Mouse (Mus musculus) megakaryocyte, embryonic 14.5 days (primary cell): ENCODE measurements around the gene Arhgdia. TPM values are rescaled to one million over a fixed set of nuclear protein-coding genes. Genes with fewer than 3 reads are reported as not detected.

Experiments used
- H3K27me3 ChIP-seq: replicated peaks from 2 replicates; pipeline ENCODE3; 2012; ENCODE audit warnings: inconsistent platforms
- H3K36me3 ChIP-seq: replicated peaks from 2 replicates; pipeline ENCODE3; 2012; ENCODE audit warnings: low read length, inconsistent platforms, mixed read lengths
- H3K4me1 ChIP-seq: 2 replicates; pipeline ENCODE4 v1.6.1; 2012; ENCODE audit warnings: inconsistent platforms
- H3K4me3 ChIP-seq: replicated peaks from 2 replicates; pipeline ENCODE3; 2012; ENCODE audit warnings: moderate library complexity, mild to moderate bottlenecking, inconsistent platforms
- H3K9me3 ChIP-seq: 2 replicates; pipeline ENCODE4 v1.6.1; 2012; ENCODE audit warnings: inconsistent platforms
- FLI1 ChIP-seq: IDR thresholded peaks from 2 replicates; pipeline ENCODE4 v1.6.1; 2012; ENCODE audit warnings: low read length, inconsistent platforms, mixed read lengths
- GATA1 ChIP-seq: IDR thresholded peaks from 3 replicates; pipeline ENCODE4 v1.6.1; 2012; ENCODE audit warnings: mixed read lengths, low read length, inconsistent platforms, borderline replicate concordance
- polyA plus RNA-seq: library from polyadenylated mRNA; stranded (reverse); fragments of >175 nt; gene quantifications from 2 replicates; pipeline ENCODE4 v1.2.3, GENCODE M21; 2012; ENCODE audit warnings: low replicate concordance; ENCODE audit not compliant: insufficient read depth

Gene Arhgdia
- polyA plus RNA-seq, 1 experiment, result 1,582 TPM

DNA sequence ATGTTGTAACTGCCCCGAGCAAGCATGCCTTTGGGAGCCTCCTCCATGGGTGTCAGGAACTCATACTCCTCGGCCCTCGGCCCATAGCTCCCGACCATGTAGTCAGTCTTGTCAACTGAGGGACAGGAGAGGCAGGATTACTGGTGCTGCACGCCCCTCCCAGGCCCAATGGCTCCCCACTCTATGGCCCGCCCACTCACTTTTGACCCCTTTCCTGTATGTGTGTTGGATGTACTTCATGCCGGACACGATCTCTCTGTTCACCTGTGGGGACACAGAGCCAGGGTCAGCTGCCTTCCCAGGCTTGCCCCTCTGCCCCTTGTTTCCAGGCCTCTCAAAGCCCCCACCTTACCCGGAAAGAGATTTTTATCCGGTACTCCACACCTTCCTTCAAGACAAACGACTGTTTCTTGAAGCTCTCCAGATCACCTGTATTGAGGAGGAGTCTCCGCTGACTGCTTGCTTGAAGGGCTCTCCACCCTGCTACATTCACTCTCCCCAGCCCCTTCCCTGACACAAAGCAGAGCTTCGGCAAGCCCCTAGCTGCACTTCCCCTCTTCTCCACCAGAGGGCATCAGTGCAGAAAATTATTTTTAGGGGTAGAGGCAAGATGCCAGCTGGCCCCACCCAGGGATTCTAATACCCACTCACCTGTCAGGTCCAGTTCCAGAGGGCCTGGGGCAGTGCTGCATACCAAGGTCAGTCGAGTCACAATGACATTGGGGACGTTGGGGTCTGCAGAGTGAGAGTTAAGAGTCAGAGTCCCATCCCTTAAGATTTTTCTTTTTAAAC, 1.9 kb downstream of the Arhgdia start:
- Histone ChIP-seq H3K4me3 (peak overlapping the region; percentile 98), H3K36me3 (peaks cover 51% of the 10 kb centered on the region), H3K27me3 (no peaks in the 10 kb centered on the region), H3K4me1 (peaks cover 73% of the 10 kb centered on the region), H3K9me3 (no peaks in the 10 kb centered on the region)
- TF ChIP-seq FLI1 (no peak), GATA1 (no peak)

DNA sequence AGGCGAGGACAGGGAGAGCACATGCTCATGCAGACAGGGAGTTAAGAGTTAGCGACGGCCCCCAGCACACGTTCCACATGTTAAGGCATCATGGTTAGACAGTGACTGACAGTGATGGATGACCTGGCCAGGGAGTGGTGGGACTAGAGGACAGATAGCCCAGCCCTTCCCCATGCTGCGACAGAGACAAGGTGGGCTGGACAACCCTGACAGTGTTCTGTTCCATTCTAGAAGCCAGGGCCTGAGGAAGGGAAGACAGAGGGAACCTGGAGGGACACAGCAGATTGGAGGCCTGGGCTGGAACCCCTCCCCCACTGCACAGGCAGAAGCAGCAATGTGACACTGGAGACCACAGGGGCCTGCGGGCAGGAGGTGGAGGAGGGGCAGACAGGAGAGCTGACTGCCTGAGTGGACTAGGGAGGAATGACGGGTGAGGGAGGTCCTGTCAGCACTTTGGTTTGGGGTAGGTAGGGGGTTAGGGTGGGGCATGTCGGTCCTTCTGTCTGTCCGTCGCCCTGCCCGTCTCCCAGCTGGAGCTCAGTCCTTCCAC, 2.7 kb downstream of the Arhgdia start:
- H3K4me1 ChIP-seq, result peaks cover 78% of the 10 kb centered on the region
- TF ChIP-seq GATA1 (no peak), FLI1 (no peak)
- peaks cover 47% of the 10 kb centered on the region for H3K36me3 ChIP-seq
- no peaks in the 10 kb centered on the region for H3K27me3 ChIP-seq
- H3K9me3 ChIP-seq, result no peaks in the 10 kb centered on the region
- peak overlapping the region; percentile 98 for H3K4me3 ChIP-seq

- TF ChIP-seq GATA1, result no peak
- no peak for TF ChIP-seq FLI1
- Histone ChIP-seq H3K9me3 (no peaks in the 10 kb centered on the region), H3K27me3 (no peaks in the 10 kb centered on the region), H3K36me3 (peaks cover 46% of the 10 kb centered on the region), H3K4me1 (peaks cover 78% of the 10 kb centered on the region), H3K4me3 (peak overlapping the region; percentile 71)
Measured at GRCm38 (mm10) chr11:120578024-120578693, 3.3 kb downstream of the Arhgdia start.

GRCm38 (mm10) chr11:120577211-120578023, 4.0 kb downstream of the Arhgdia start:
- TF ChIP-seq FLI1 (no peak), GATA1 (no peak)
- no peak overlapping the region for H3K4me3 ChIP-seq
- no peaks in the 10 kb centered on the region for H3K9me3 ChIP-seq
- peaks cover 74% of the 10 kb centered on the region for H3K4me1 ChIP-seq
- peaks cover 46% of the 10 kb centered on the region for H3K36me3 ChIP-seq
- H3K27me3 ChIP-seq, result no peaks in the 10 kb centered on the region

- no peaks in the 10 kb centered on the region for H3K27me3 ChIP-seq
- peak overlapping the region; percentile 23 for H3K4me3 ChIP-seq
- H3K36me3 ChIP-seq, result peaks cover 47% of the 10 kb centered on the region
- peaks cover 74% of the 10 kb centered on the region for H3K4me1 ChIP-seq
- no peaks in the 10 kb centered on the region for H3K9me3 ChIP-seq
- TF ChIP-seq FLI1 (no peak), GATA1 (no peak)
Measured at GRCm38 (mm10) chr11:120576365-120576981, 5.0 kb downstream of the Arhgdia start.

- Histone ChIP-seq H3K4me1 (peaks cover 79% of the 10 kb centered on the region), H3K4me3 (no peak overlapping the region), H3K27me3 (no peaks in the 10 kb centered on the region), H3K36me3 (peaks cover 52% of the 10 kb centered on the region), H3K9me3 (no peaks in the 10 kb centered on the region)
- TF ChIP-seq FLI1 (no peak), GATA1 (no peak)
Measured at GRCm38 (mm10) chr11:120575940-120576339, 5.5 kb downstream of the Arhgdia start.

DNA sequence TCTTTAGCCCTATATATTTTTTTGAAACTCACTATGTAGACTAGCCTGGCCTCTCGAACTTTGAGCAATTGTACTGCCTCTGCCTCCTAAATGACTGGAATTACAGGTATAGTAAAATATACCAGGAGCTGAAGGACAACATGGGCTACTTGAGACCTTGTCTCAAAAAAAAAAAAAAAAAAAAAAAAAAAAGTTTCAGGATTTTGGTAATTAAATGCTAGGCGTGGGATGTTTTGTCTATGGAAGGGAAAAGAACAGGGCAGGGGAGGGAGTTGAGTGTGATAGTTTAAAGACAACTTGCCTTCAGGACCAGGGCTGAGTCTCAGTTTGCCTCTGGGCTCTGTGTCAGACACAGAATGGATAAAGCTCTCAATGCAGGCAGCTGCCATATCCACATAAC, 6.4 kb downstream of the Arhgdia start:
- no peaks in the 10 kb centered on the region for H3K9me3 ChIP-seq
- TF ChIP-seq GATA1, result no peak
- no peak for TF ChIP-seq FLI1
- H3K27me3 ChIP-seq, result no peaks in the 10 kb centered on the region
- H3K4me3 ChIP-seq, result peak overlapping the region; percentile 38
- H3K36me3 ChIP-seq, result peaks cover 58% of the 10 kb centered on the region
- peaks cover 83% of the 10 kb centered on the region for H3K4me1 ChIP-seq

- peaks cover 53% of the 10 kb centered on the region for H3K36me3 ChIP-seq
- no peaks in the 10 kb centered on the region for H3K9me3 ChIP-seq
- TF ChIP-seq FLI1 (no peak), GATA1 (no peak)
- H3K4me1 ChIP-seq, result peaks cover 77% of the 10 kb centered on the region
- H3K4me3 ChIP-seq, result peak overlapping the region; percentile 99
- no peaks in the 10 kb centered on the region for H3K27me3 ChIP-seq
Measured at GRCm38 (mm10) chr11:120574278-120574600, 7.2 kb downstream of the Arhgdia start.

GRCm38 (mm10) chr11:120573585-120574277, 7.7 kb downstream of the Arhgdia start:
- TF ChIP-seq FLI1, result no peak
- no peak for TF ChIP-seq GATA1
- no peaks in the 10 kb centered on the region for H3K27me3 ChIP-seq
- peak overlapping the region; percentile 99 for H3K4me3 ChIP-seq
- peaks cover 49% of the 10 kb centered on the region for H3K36me3 ChIP-seq
- H3K9me3 ChIP-seq, result no peaks in the 10 kb centered on the region
- peaks cover 72% of the 10 kb centered on the region for H3K4me1 ChIP-seq
